Mouse (Mus musculus): ENCODE results near the gene 1700001C02Rik. TPM values are rescaled to one million over a fixed set of nuclear protein-coding genes. Genes with fewer than 3 reads are reported as not detected.

1700001C02Rik gene
- polyA plus RNA-seq, 1 experiment from 2014 or later: not detected

DNA sequence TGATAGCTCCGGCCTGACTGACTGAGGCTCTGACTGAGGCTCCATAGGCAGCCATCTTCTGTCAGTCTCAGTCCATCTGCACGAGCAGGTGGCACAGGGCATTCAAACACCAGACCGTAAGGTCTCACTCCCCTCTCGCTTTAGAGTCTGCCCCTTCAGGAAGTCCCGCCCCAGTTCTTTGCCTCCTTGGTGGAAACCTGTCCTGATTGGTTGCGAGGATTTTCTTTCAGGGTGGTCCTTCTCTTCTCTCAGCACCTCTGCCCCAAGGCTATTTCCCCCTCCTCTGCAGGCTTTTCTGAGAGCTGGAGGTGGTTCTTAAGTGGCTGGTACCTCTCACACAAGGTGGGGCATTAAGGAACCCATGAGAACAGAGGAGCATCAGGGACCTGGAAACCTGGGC lies 4.6 kb downstream of the 1700001C02Rik start:
- H3K4me3 ChIP-seq: no peak overlapping the region
- H3K27ac ChIP-seq: no peak overlapping the region
- WGBS: 52% methylated on average over 6 of the region's 6 CpGs
- DNase-seq (ENCODE audit: low spot score): no peak
- H3K4me1 ChIP-seq: peaks cover 24% of the 10 kb centered on the region
- H3K9me3 ChIP-seq: no peaks in the 10 kb centered on the region
- H3K27me3 ChIP-seq (ENCODE audit: insufficient read depth, poor library complexity, severe bottlenecking): peaks cover 21% of the 10 kb centered on the region
- no peaks in the 10 kb centered on the region for H3K36me3 ChIP-seq

DNA sequence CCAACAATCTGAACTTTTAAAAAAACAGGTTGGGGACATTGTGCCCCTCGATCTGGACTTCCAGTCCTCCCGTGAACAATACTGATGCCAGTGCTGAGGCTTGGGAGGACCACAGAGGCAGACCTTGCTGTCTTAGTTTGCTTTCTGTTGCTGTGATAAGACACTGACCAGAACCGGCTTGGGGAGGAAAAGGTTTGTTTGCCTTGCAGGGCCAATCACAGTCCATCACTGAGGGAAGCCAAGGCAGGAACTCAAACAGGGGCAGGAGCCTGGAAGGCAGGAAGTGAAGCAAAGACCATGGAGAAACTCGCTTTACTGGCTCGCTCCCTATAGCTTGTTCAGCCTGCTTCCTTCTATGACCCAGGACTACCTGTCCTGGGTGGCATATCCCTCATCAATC lies 6.3 kb downstream of the 1700001C02Rik start:
- DNase-seq (ENCODE audit: low spot score): no peak
- Histone ChIP-seq H3K27ac (peak overlapping the region; percentile 38; the same call in 1 of the 2 replicates), H3K9me3 (no peaks in the 10 kb centered on the region), H3K4me1 (peaks cover 19% of the 10 kb centered on the region; the same call in 1 of the 2 replicates), H3K4me3 (no peak overlapping the region), H3K27me3 (ENCODE audit: insufficient read depth, poor library complexity, severe bottlenecking) (0 out of 2 replicates have a peak, but pooled peaks cover 4% of the 10 kb centered on the region), H3K36me3 (no peaks in the 10 kb centered on the region)
- WGBS: 42% methylated on average over 5 of the region's 5 CpGs

DNA sequence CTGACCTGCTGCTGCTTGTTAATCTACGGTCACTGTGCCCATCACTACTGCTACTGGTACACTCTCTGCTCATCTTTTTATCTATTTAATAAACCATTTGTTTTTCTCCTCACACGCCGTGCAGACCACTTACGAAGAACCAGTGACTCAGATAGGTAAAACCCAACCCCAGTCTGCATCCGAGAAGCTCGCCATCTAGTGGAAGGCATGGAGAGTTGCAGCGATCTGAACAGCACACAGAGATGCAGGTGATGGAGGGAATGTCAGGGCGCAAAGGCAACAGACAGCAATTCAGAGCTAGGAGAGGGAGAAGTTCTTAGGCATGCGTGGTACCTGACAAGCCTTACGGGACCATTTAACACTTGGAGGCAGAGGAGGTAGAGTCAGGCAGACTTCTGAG lies 10.7 kb downstream of the 1700001C02Rik start:
- WGBS: 40% methylated on average over 10 of the region's 10 CpGs
- no peaks in the 10 kb centered on the region for H3K27me3 ChIP-seq (ENCODE audit: insufficient read depth, poor library complexity, severe bottlenecking)

DNA sequence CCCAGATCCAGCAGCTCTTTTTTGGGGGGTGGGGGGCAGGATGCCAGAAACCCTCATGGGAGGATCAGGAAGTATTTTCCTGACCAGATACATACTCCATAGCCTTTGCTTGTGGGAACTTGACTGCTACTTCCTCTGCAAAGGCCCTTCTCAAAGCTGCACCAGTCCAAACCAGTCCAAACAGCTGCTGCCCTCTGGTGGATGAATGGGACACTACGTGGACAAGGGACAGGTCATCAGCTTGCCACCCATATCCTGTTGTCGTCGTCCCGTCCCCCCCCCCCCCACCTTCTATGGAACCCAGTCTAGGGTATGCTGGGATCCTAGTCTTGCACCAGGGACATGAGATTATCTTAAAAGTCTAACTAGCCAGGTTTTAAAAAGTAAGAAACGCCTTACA lies 16.5 kb downstream of the 1700001C02Rik start:
- H3K27me3 ChIP-seq (ENCODE audit: insufficient read depth, poor library complexity, severe bottlenecking): no peaks in the 10 kb centered on the region
- H3K4me1 ChIP-seq: no peaks in the 10 kb centered on the region
- WGBS: 19% methylated on average over 5 of the region's 5 CpGs
- no peaks in the 10 kb centered on the region for H3K9me3 ChIP-seq
- no peak overlapping the region for H3K4me3 ChIP-seq
- no peaks in the 10 kb centered on the region; the same call in 1 of the 2 replicates for H3K36me3 ChIP-seq
- H3K27ac ChIP-seq: peak overlapping the region; percentile 42; the same call in 1 of the 2 replicates
- peak; percentile 91 for DNase-seq (ENCODE audit: low spot score)

More for the DNA sequence above, 10.7 kb downstream of the 1700001C02Rik start:
- Histone ChIP-seq H3K4me3 (no peak overlapping the region), H3K27ac (no peak overlapping the region), H3K4me1 (peaks cover 13% of the 10 kb centered on the region; the same call in 1 of the 2 replicates), H3K36me3 (no peaks in the 10 kb centered on the region; the same call in 1 of the 2 replicates), H3K9me3 (no peaks in the 10 kb centered on the region)
- no peak for DNase-seq (ENCODE audit: low spot score)

DNA sequence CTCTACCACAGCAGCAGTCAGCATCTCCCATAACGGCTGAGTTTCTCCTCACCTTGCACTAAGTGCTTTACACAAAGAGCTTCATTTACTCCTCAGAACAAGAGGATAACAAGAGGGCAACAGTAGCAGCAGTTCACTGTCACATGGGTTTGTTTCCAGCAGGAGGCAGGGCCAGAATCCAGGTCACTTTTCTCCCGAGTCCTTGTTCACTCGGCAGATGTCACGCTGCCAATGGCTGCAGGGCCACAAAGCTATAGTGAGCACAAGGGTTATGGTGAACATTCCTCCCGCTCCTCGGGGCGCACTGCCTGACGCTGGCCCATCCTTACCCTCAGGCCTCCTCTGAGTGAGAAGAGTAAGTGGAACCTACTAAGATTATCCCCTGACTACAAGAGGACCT lies 17.7 kb downstream of the 1700001C02Rik start:
- no peak for DNase-seq (ENCODE audit: low spot score)
- WGBS: 76% methylated on average over 8 of the region's 8 CpGs

DNA sequence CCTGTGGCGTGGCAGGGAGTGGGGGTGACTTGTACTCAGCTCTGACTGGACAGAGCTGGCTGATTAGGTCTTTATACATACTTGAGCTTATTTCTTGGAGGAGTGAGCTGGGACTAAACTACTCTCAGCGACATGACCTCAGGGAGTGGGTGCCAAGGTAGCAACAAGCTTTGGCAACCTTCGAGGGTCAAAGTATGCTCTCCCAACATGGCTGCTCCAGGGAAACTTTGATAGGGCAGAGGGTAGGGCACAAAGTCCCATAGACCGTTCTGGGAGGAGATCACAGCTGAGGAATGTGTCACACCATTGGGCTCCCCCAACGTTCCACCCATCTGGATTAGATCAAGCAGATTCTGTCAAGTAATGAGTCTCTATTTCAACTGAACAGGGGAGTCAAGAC lies 18.7 kb downstream of the 1700001C02Rik start:
- 76% methylated on average over 5 of the region's 5 CpGs for WGBS
- Histone ChIP-seq H3K4me1 (no peaks in the 10 kb centered on the region), H3K27ac (no peak overlapping the region), H3K9me3 (no peaks in the 10 kb centered on the region), H3K36me3 (no peaks in the 10 kb centered on the region), H3K4me3 (no peak overlapping the region), H3K27me3 (ENCODE audit: insufficient read depth, poor library complexity, severe bottlenecking) (no peaks in the 10 kb centered on the region)
- DNase-seq (ENCODE audit: low spot score): no peak

More for the DNA sequence above, 17.7 kb downstream of the 1700001C02Rik start:
- H3K4me1 ChIP-seq: no peaks in the 10 kb centered on the region
- no peak overlapping the region for H3K27ac ChIP-seq
- no peaks in the 10 kb centered on the region for H3K27me3 ChIP-seq (ENCODE audit: insufficient read depth, poor library complexity, severe bottlenecking)
- no peaks in the 10 kb centered on the region; the same call in 1 of the 2 replicates for H3K36me3 ChIP-seq
- H3K4me3 ChIP-seq: no peak overlapping the region
- no peaks in the 10 kb centered on the region for H3K9me3 ChIP-seq

DNA sequence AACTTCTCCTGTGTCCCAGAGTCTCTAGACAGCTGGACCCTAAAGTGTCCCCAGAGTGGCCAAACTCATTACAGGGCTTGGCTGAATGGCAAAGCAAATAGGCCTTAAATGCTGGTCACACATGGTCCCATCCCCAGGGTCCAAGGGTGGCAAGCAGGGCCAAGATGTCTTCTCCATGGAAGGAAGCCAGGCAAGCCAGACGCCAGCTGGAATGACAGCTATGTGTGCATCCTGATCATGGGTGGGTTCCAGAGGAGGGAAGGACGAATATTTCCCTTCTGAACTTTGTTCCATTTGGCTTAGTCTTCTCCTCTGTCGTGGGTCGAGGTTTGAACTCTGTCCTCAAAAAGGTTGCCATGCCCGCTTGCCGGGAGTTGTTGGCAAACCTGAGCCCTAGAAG lies 19.3 kb downstream of the 1700001C02Rik start:
- H3K9me3 ChIP-seq: no peaks in the 10 kb centered on the region
- H3K27ac ChIP-seq: no peak overlapping the region
- no peak overlapping the region for H3K4me3 ChIP-seq
- 81% methylated on average over 6 of the region's 6 CpGs for WGBS
- DNase-seq (ENCODE audit: low spot score): no peak
- H3K27me3 ChIP-seq (ENCODE audit: insufficient read depth, poor library complexity, severe bottlenecking): no peaks in the 10 kb centered on the region
- no peaks in the 10 kb centered on the region for H3K36me3 ChIP-seq
- H3K4me1 ChIP-seq: no peaks in the 10 kb centered on the region

DNA sequence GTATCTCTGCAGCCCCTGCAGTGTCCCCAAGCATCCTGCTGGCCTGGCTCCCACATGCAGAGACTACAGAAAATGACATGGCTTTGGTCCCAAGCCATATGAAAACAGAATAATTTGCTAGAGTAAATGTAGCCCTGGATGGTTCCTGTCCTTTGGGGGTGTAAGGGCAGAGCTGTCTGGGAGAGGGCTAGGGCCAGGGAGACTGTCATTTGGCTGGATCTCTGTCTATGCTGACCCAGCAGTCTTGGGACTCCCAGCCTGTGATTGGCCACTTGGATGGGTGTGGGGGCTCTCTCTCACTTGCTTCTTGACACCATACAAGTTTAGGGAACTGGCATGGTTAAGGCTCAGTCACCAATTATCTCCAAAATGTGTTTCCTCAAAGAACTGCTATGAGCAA lies 24.4 kb downstream of the 1700001C02Rik start:
- no peaks in the 10 kb centered on the region for H3K9me3 ChIP-seq
- H3K27ac ChIP-seq: no peak overlapping the region
- peaks cover 12% of the 10 kb centered on the region for H3K4me1 ChIP-seq
- H3K4me3 ChIP-seq: no peak overlapping the region
- H3K36me3 ChIP-seq: no peaks in the 10 kb centered on the region
- no peaks in the 10 kb centered on the region for H3K27me3 ChIP-seq (ENCODE audit: insufficient read depth, poor library complexity, severe bottlenecking)
- no peak for DNase-seq (ENCODE audit: low spot score)

DNA sequence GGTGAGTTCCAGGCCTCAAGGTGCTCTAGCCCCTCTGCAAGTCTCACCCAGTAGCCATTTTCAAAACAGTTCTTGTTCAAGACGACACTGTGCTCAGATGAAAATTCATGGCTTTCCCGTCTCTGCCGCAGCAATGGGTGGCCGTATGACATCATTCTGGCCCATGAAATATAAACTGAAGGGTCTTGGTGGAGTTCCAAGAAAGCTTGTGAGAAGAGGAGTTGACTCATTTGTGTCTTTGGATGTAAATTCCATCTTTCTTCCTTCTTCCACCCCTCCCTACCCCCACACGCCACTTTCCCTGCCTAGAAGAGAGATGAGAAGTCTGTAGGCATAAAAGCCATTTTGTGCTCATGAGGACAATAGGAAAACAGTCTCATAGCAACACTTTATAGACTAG lies 25.0 kb downstream of the 1700001C02Rik start:
- WGBS: 87% methylated on average over 5 of the region's 5 CpGs
- no peak for DNase-seq (ENCODE audit: low spot score)
- H3K36me3 ChIP-seq: no peaks in the 10 kb centered on the region

DNA sequence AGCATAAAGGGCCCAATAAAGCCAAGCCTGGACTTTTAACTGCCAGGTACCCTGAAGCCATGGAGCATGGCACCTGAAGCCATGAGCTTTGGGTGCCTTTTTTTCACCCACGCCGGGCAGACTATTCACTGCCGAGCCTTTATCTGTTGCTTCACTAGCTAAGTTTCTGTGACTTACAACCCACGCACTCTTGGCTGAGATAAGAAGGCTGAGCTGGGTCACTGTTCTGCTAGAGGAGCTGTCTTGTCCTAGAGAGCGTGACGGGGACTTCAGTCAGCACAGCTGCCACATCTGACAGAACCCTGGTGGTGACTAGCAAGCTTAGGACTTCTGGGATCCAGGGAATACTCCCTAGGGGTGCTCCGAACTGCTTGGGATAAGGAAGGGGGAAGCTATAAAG lies 27.9 kb downstream of the 1700001C02Rik start:
- no peaks in the 10 kb centered on the region for H3K36me3 ChIP-seq
- no peak overlapping the region for H3K27ac ChIP-seq
- peaks cover 21% of the 10 kb centered on the region for H3K4me1 ChIP-seq
- H3K27me3 ChIP-seq (ENCODE audit: insufficient read depth, poor library complexity, severe bottlenecking): no peaks in the 10 kb centered on the region
- H3K4me3 ChIP-seq: no peak overlapping the region
- H3K9me3 ChIP-seq: no peaks in the 10 kb centered on the region
- no peak for DNase-seq (ENCODE audit: low spot score)
- 28% methylated on average over 7 of the region's 7 CpGs for WGBS

More for the DNA sequence above, 25.0 kb downstream of the 1700001C02Rik start:
- H3K27ac ChIP-seq: no peak overlapping the region
- no peaks in the 10 kb centered on the region for H3K9me3 ChIP-seq
- H3K27me3 ChIP-seq (ENCODE audit: insufficient read depth, poor library complexity, severe bottlenecking): no peaks in the 10 kb centered on the region
- peaks cover 12% of the 10 kb centered on the region for H3K4me1 ChIP-seq
- H3K4me3 ChIP-seq: no peak overlapping the region

DNA sequence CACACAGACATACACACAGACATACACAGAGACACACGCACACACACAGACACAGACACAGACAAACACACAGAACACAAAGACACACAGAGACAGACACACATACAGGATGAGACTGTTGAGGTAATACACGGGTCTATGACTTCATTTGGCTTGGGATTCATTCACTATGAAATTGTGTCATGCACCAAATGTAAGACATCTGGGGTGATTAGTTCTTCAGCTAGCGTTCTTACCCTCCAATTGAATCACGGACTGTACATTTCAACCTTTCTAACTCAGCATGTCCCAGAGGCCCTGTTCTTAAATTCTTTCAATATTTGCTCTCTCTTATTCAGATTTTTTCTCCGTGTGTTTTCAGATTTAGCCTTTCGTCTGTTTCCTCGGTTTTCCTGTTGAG lies 28.8 kb downstream of the 1700001C02Rik start:
- no peaks in the 10 kb centered on the region for H3K27me3 ChIP-seq (ENCODE audit: insufficient read depth, poor library complexity, severe bottlenecking)
- no peak overlapping the region for H3K4me3 ChIP-seq
- no peaks in the 10 kb centered on the region for H3K36me3 ChIP-seq
- H3K9me3 ChIP-seq: no peaks in the 10 kb centered on the region
- DNase-seq (ENCODE audit: low spot score): no peak
- H3K4me1 ChIP-seq: peaks cover 29% of the 10 kb centered on the region
- 85% methylated on average over 7 of the region's 7 CpGs for WGBS
- no peak overlapping the region for H3K27ac ChIP-seq

DNA sequence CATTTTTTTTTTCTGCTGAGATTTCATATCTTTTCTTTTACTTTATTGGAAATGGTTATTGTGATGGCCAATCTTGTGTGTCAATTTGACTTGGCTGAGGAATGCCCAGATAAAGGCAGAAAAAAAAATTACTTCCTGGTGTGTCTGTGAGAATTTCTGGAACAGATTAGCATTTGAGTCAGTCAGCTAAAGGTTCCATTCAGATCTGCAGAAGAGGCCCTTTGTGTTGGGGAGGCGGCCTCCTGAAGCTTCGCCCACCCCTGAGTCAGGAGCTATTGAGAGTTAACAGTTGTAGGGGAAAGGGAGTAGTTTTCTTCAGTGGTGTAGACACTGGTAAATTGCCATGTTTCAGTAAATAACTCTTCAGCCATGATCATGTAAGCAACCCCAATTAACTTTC lies 29.4 kb downstream of the 1700001C02Rik start:
- WGBS: 77% methylated on average over 2 of the region's 2 CpGs
- no peaks in the 10 kb centered on the region for H3K27me3 ChIP-seq (ENCODE audit: insufficient read depth, poor library complexity, severe bottlenecking)
- H3K4me1 ChIP-seq: peaks cover 33% of the 10 kb centered on the region
- DNase-seq (ENCODE audit: low spot score): no peak
- no peak overlapping the region for H3K27ac ChIP-seq
- no peaks in the 10 kb centered on the region for H3K9me3 ChIP-seq
- no peaks in the 10 kb centered on the region for H3K36me3 ChIP-seq
- H3K4me3 ChIP-seq: no peak overlapping the region

DNA sequence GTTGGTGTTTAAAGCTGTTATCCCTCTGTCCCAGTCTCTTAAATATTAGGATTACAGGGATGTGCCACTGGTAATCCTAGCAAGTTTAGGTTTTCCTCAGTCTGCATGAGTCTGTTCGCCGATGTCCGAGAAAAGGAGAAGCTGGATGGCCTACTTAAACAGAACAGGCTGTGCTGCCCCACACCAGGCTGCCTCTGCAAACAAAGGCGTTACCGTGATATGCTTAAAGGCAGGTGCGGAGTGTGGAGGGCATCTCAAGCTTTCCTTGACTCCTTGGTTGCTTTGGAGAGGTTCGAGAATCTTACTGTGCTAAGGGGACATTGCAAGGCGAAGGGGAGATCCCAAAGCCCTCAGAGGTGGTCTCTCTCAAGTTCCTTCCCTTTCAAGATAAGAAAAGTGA lies 31.0 kb downstream of the 1700001C02Rik start:
- Histone ChIP-seq H3K4me1 (peaks cover 33% of the 10 kb centered on the region), H3K27ac (no peak overlapping the region), H3K36me3 (no peaks in the 10 kb centered on the region), H3K4me3 (no peak overlapping the region), H3K9me3 (no peaks in the 10 kb centered on the region), H3K27me3 (ENCODE audit: insufficient read depth, poor library complexity, severe bottlenecking) (no peaks in the 10 kb centered on the region)
- WGBS: 75% methylated on average over 8 of the region's 8 CpGs
- no peak for DNase-seq (ENCODE audit: low spot score)

DNA sequence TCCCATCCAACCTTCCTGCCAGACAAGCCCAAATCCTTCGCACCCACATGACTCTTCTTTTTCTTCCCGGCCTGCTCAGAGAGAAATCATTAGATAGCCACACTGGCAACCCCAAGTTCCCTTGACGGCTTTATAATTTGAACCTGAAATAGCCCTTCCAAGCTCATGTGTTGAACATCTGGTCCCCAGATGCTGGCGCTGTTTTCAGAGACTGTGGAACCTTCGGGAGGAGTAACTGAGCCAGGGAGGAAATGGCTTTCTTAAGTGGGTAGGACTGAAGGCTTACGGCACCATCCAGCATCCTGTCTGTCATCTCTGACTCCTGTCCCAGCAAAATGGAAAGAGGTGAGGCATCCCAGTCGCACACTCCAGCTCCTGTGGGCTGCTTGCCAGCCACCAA lies 31.5 kb downstream of the 1700001C02Rik start:
- WGBS: 63% methylated on average over 7 of the region's 7 CpGs
- H3K27ac ChIP-seq: no peak overlapping the region
- no peaks in the 10 kb centered on the region for H3K27me3 ChIP-seq (ENCODE audit: insufficient read depth, poor library complexity, severe bottlenecking)
- no peaks in the 10 kb centered on the region for H3K9me3 ChIP-seq
- DNase-seq (ENCODE audit: low spot score): no peak
- H3K4me3 ChIP-seq: no peak overlapping the region
- H3K4me1 ChIP-seq: peaks cover 36% of the 10 kb centered on the region
- H3K36me3 ChIP-seq: no peaks in the 10 kb centered on the region

All from heart, embryonic 10.5 days (tissue).